9 mouse cellular contexts compared by ENCODE assay signal in genomic region chr17:5768810-5769520, GRCm38 (mm10).
DNase-seq lines count a peak whose midpoint lies in the region; ATAC-seq lines count a peak whose summit lies in the region.
"Had no signal": no experiment of that assay in that cellular context is flagged by ENCODE, and none has a peak within 500 bp of the region (broad histone marks: within the 10 kb centered on the region; RNA-seq: fewer than 3 reads in every experiment).

No protein-coding gene starts in this region.

- H3K9ac ChIP-seq in forebrain, embryonic 12.5 days: no peak overlapping the region
- H3K9ac ChIP-seq in forebrain, embryonic 15.5 days (replicated peaks): no peak overlapping the region
- no peak overlapping the region for H3K9ac ChIP-seq in kidney, embryonic 15.5 days
- no peak overlapping the region for H3K9ac ChIP-seq in embryonic facial prominence, embryonic 14.5 days (ENCODE audit: low read depth, low read length)
- H3K9ac ChIP-seq in stomach, embryonic 16.5 days (ENCODE audit: low read length): no peak overlapping the region
- no peak overlapping the region for H3K9ac ChIP-seq in liver, embryonic 11.5 days (ENCODE audit: low read depth, low read length)

- H3K9me3 ChIP-seq in forebrain, embryonic 12.5 days: no peaks in the 10 kb centered on the region
- no peaks in the 10 kb centered on the region for H3K9me3 ChIP-seq in forebrain, embryonic 15.5 days
- no peaks in the 10 kb centered on the region for H3K9me3 ChIP-seq in kidney, embryonic 15.5 days (replicated peaks)
- H3K9me3 ChIP-seq in embryonic facial prominence, embryonic 14.5 days (ENCODE audit: control insufficient read depth, low read length): no peaks in the 10 kb centered on the region
- no peaks in the 10 kb centered on the region for H3K9me3 ChIP-seq in stomach, embryonic 16.5 days (replicated peaks; ENCODE audit: control insufficient read depth, low read length)
- no peaks in the 10 kb centered on the region for H3K9me3 ChIP-seq in liver, embryonic 11.5 days (ENCODE audit: control insufficient read depth, low read length)

- H3K4me2 ChIP-seq in forebrain, embryonic 12.5 days: no peak overlapping the region
- H3K4me2 ChIP-seq in forebrain, embryonic 15.5 days (replicated peaks): no peak overlapping the region
- H3K4me2 ChIP-seq in kidney, embryonic 15.5 days: no peak overlapping the region
- no peak overlapping the region for H3K4me2 ChIP-seq in embryonic facial prominence, embryonic 14.5 days (ENCODE audit: low read depth, low read length)
- H3K4me2 ChIP-seq in stomach, embryonic 16.5 days (ENCODE audit: low read depth, low read length): no peak overlapping the region
- H3K4me2 ChIP-seq in liver, embryonic 11.5 days: no peak overlapping the region

- H3K27me3 ChIP-seq in forebrain, embryonic 12.5 days: no peaks in the 10 kb centered on the region
- no peaks in the 10 kb centered on the region for H3K27me3 ChIP-seq in forebrain, embryonic 15.5 days
- H3K27me3 ChIP-seq in kidney, embryonic 15.5 days: no peaks in the 10 kb centered on the region
- no peaks in the 10 kb centered on the region for H3K27me3 ChIP-seq in embryonic facial prominence, embryonic 14.5 days (replicated peaks; ENCODE audit: control insufficient read depth, insufficient read depth, low read length)
- no peaks in the 10 kb centered on the region for H3K27me3 ChIP-seq in stomach, embryonic 16.5 days (ENCODE audit: control insufficient read depth, insufficient read depth, low read length)
- no peaks in the 10 kb centered on the region for H3K27me3 ChIP-seq in liver, embryonic 11.5 days (replicated peaks; ENCODE audit: control insufficient read depth, insufficient read depth, low read length)

- 81% methylated on average over 9 of the region's 9 CpGs for WGBS in forebrain, embryonic 12.5 days
- 85% methylated on average over 9 of the region's 9 CpGs for WGBS in forebrain, embryonic 15.5 days
- 67% methylated on average over 9 of the region's 9 CpGs for WGBS in kidney, embryonic 15.5 days
- WGBS in embryonic facial prominence, embryonic 14.5 days: 81% methylated on average over 9 of the region's 9 CpGs
- WGBS in stomach, embryonic 16.5 days: 81% methylated on average over 9 of the region's 9 CpGs
- WGBS in liver, embryonic 11.5 days: 80% methylated on average over 9 of the region's 9 CpGs

- no peak for ATAC-seq in forebrain, embryonic 12.5 days (ENCODE audit: low FRiP score)
- no peak for ATAC-seq in forebrain, embryonic 15.5 days (replicated peaks)
- no peak for ATAC-seq in kidney, embryonic 15.5 days (replicated peaks; ENCODE audit: low FRiP score)
- no peak for ATAC-seq in embryonic facial prominence, embryonic 14.5 days (ENCODE audit: low read depth)
- no peak for ATAC-seq in stomach, embryonic 16.5 days (ENCODE audit: insufficient read depth, low FRiP score)
- no peak for ATAC-seq in liver, embryonic 11.5 days (replicated peaks; ENCODE audit: low FRiP score)
- ATAC-seq: hindbrain, embryonic 16.5 days had no signal

- no peak overlapping the region for H3K4me3 ChIP-seq in forebrain, embryonic 12.5 days (replicated peaks)
- no peak overlapping the region for H3K4me3 ChIP-seq in forebrain, embryonic 15.5 days
- H3K4me3 ChIP-seq in kidney, embryonic 15.5 days (replicated peaks): no peak overlapping the region
- no peak overlapping the region for H3K4me3 ChIP-seq in embryonic facial prominence, embryonic 14.5 days (ENCODE audit: low read depth, low read length)
- H3K4me3 ChIP-seq in stomach, embryonic 16.5 days (replicated peaks; ENCODE audit: low read length): no peak overlapping the region
- H3K4me3 ChIP-seq in liver, embryonic 11.5 days (ENCODE audit: low read depth, low read length): no peak overlapping the region

- H3K36me3 ChIP-seq in forebrain, embryonic 12.5 days (replicated peaks): no peaks in the 10 kb centered on the region
- H3K36me3 ChIP-seq in forebrain, embryonic 15.5 days: no peaks in the 10 kb centered on the region
- no peaks in the 10 kb centered on the region for H3K36me3 ChIP-seq in kidney, embryonic 15.5 days
- no peaks in the 10 kb centered on the region for H3K36me3 ChIP-seq in embryonic facial prominence, embryonic 14.5 days (ENCODE audit: control insufficient read depth, insufficient read depth, low read length)
- H3K36me3 ChIP-seq in stomach, embryonic 16.5 days (ENCODE audit: control insufficient read depth, insufficient read depth, low read length): no peaks in the 10 kb centered on the region
- no peaks in the 10 kb centered on the region for H3K36me3 ChIP-seq in liver, embryonic 11.5 days (ENCODE audit: control insufficient read depth, insufficient read depth, low read length)

- peak overlapping the region; percentile 79 for H3K27ac ChIP-seq in forebrain, embryonic 12.5 days
- H3K27ac ChIP-seq in forebrain, embryonic 15.5 days (replicated peaks): no peak overlapping the region
- H3K27ac ChIP-seq in kidney, embryonic 15.5 days: peak overlapping the region; percentile 90
- H3K27ac ChIP-seq in embryonic facial prominence, embryonic 14.5 days (replicated peaks; ENCODE audit: low read depth, low read length): peak overlapping the region; percentile 91
- peak overlapping the region; percentile 93 for H3K27ac ChIP-seq in stomach, embryonic 16.5 days (ENCODE audit: low read length)
- no peak overlapping the region for H3K27ac ChIP-seq in liver, embryonic 11.5 days (ENCODE audit: low read depth, low read length)

- DNase-seq in kidney, postnatal 4 days: no peak
- no peak for DNase-seq in embryonic facial prominence, embryonic 14.5 days (ENCODE audit: low spot score)
- DNase-seq in liver, embryonic 11.5 days (ENCODE audit: low spot score): no peak
- no peak for DNase-seq in embryo, embryonic 10.5 days (ENCODE audit: low spot score)

- H3K4me1 ChIP-seq in forebrain, embryonic 12.5 days: peaks cover 18% of the 10 kb centered on the region
- peaks cover 17% of the 10 kb centered on the region for H3K4me1 ChIP-seq in forebrain, embryonic 15.5 days
- peaks cover 36% of the 10 kb centered on the region for H3K4me1 ChIP-seq in kidney, embryonic 15.5 days
- H3K4me1 ChIP-seq in embryonic facial prominence, embryonic 14.5 days (ENCODE audit: control insufficient read depth, insufficient read depth, low read length): peaks cover 19% of the 10 kb centered on the region
- peaks cover 14% of the 10 kb centered on the region; the same call in 1 of the 2 replicates for H3K4me1 ChIP-seq in stomach, embryonic 16.5 days (ENCODE audit: control insufficient read depth, insufficient read depth, low read length)
- H3K4me1 ChIP-seq in liver, embryonic 11.5 days (replicated peaks; ENCODE audit: control insufficient read depth, insufficient read depth, low read length): no peaks in the 10 kb centered on the region

Comparison
In these comparisons a context has a peak if more than half of its experiments do, and no peak if none do; other contexts are left out.
1. H3K27ac ChIP-seq: peak in forebrain, embryonic 12.5 days (single experiment), kidney, embryonic 15.5 days (single experiment), embryonic facial prominence, embryonic 14.5 days (single experiment) and stomach, embryonic 16.5 days (single experiment); none in forebrain, embryonic 15.5 days (single experiment) and liver, embryonic 11.5 days (single experiment).